Mouse (Mus musculus) spleen, adult 2 months (tissue): ENCODE results near the gene Ppp1r8. TPM values are rescaled to one million over a fixed set of nuclear protein-coding genes. Genes with fewer than 3 reads are reported as not detected.

Source experiments
- DNase-seq, 2 experiments: peaks; one replicate each; pipeline versions ENCODE4 v3.0.0 to v3.0.0-alpha.2; 2012 to 2021; ENCODE audit warnings: low spot score in 2 of 2, low read depth in 1 of 2
- H3K27ac ChIP-seq: fragments of 200-500 bp; 2 replicates; pipeline ENCODE4 v1.5.1; 2012; ENCODE audit warnings: low read length, inconsistent platforms; ENCODE audit not compliant: insufficient read depth
- H3K27me3 ChIP-seq: fragments of 200-500 bp; 2 replicates; pipeline ENCODE4 v1.6.1; 2012; ENCODE audit warnings: mild to moderate bottlenecking, moderate library complexity, low read length, inconsistent platforms; ENCODE audit not compliant: control insufficient read depth, insufficient read depth
- H3K36me3 ChIP-seq: fragments of 200-500 bp; 2 replicates; pipeline ENCODE4 v1.6.1; 2012; ENCODE audit warnings: mild to moderate bottlenecking, low read length, inconsistent platforms; ENCODE audit not compliant: control insufficient read depth, insufficient read depth
- H3K4me1 ChIP-seq: fragments of 200-500 bp; 2 replicates; pipeline ENCODE4 v1.6.1; 2011; ENCODE audit warnings: inconsistent platforms; ENCODE audit not compliant: control insufficient read depth, insufficient read depth, insufficient read length
- H3K4me3 ChIP-seq: fragments of 200-500 bp; 2 replicates; pipeline ENCODE4 v1.5.1; 2011; ENCODE audit warnings: mild to moderate bottlenecking, inconsistent platforms; ENCODE audit not compliant: insufficient read depth, insufficient read length; ENCODE audit errors: extremely low read depth
- CTCF ChIP-seq: fragments of 200-500 bp; IDR thresholded peaks from 2 replicates; pipeline ENCODE4 v1.5.1; 2011; ENCODE audit warnings: mild to moderate bottlenecking, inconsistent platforms; ENCODE audit not compliant: insufficient read depth, insufficient read length, insufficient replicate concordance; ENCODE audit errors: extremely low read depth
- POLR2A ChIP-seq: fragments of 200-500 bp; IDR thresholded peaks from 2 replicates; pipeline ENCODE4 v1.6.1; 2011; ENCODE audit warnings: low read depth, low read length, inconsistent platforms
- WGBS: fragments of 180-500 bp; shearing (Covaris S2); methylation state at CpG from one replicate; pipeline ENCODE4 v1.1.7; 2018; 5-methylcytosine and 5-hydroxymethylcytosine counted together
- polyA plus RNA-seq: library from polyadenylated mRNA; depleted of rRNA; stranded (reverse); fragments of >200 nt; gene quantifications from 2 replicates; pipeline ENCODE4 v1.2.3, GENCODE M21; 2012; rRNA removed

Ppp1r8 gene
- polyA plus RNA-seq: 21.3 and 25.0 TPM in 2 replicates

GRCm38 (mm10) chr4:132842970-132843704 is at the start of gene Ppp1r8:
TSS of gene Ppp1r8 (minus strand) at chr4:132843169.
- Histone ChIP-seq H3K4me3 (peak within 1 kb of the TSS; percentile 90), H3K27me3 (no peaks in the 10 kb centered on the region), H3K27ac (peak within 1 kb of the TSS; percentile 33; the same call in 1 of the 2 replicates), H3K36me3 (peaks cover 12% of the 10 kb centered on the region; the same call in 1 of the 2 replicates), H3K4me1 (no peaks in the 10 kb centered on the region)
- peak; percentile 83 to 86 for DNase-seq
- TF ChIP-seq CTCF (no peak), POLR2A (peak; percentile 96)
- 2% methylated on average over 40 of the region's 40 CpGs for WGBS

- Histone ChIP-seq H3K4me3 (peak overlapping the region; percentile 73), H3K36me3 (no peaks in the 10 kb centered on the region), H3K27ac (peak overlapping the region; percentile 44), H3K27me3 (no peaks in the 10 kb centered on the region), H3K4me1 (no peaks in the 10 kb centered on the region)
- no peak for TF ChIP-seq POLR2A
- TF ChIP-seq CTCF: no peak
- DNase-seq: no peak
- WGBS: 13% methylated on average over 9 of the region's 9 CpGs
These were observed 41.9 kb upstream of the Ppp1r8 start for GRCm38 (mm10) chr4:132884844-132885374.

- H3K4me1 ChIP-seq: no peaks in the 10 kb centered on the region
- under 1% methylated on average over 72 of the region's 72 CpGs for WGBS
- peak within 1 kb of the TSS; percentile 44 for H3K27ac ChIP-seq
- no peaks in the 10 kb centered on the region for H3K36me3 ChIP-seq
- peak within 1 kb of the TSS; percentile 73 for H3K4me3 ChIP-seq
- TF ChIP-seq CTCF (no peak), POLR2A (peak; percentile 63)
- DNase-seq: peak; percentile 41 to 76
- no peaks in the 10 kb centered on the region for H3K27me3 ChIP-seq
These were observed 41.3 kb upstream of the Ppp1r8 start, which contains the start of gene Stx12 for GRCm38 (mm10) chr4:132884064-132884843. TSS of gene Stx12 (minus strand) at chr4:132884509.

GRCm38 (mm10) chr4:132883561-132884063 is 40.6 kb upstream of the Ppp1r8 start:
- Histone ChIP-seq H3K36me3 (no peaks in the 10 kb centered on the region), H3K27me3 (no peaks in the 10 kb centered on the region), H3K27ac (peak overlapping the region; percentile 39), H3K4me3 (peak overlapping the region; percentile 73), H3K4me1 (no peaks in the 10 kb centered on the region)
- DNase-seq: peak in 1 of 2 experiments; percentile 19
- 2% methylated on average over 21 of the region's 21 CpGs for WGBS
- no peak for TF ChIP-seq CTCF
- TF ChIP-seq POLR2A: no peak

GRCm38 (mm10) chr4:132874363-132875097 is 31.6 kb upstream of the Ppp1r8 start:
- Histone ChIP-seq H3K27me3 (no peaks in the 10 kb centered on the region), H3K36me3 (peaks cover 7% of the 10 kb centered on the region), H3K27ac (no peak overlapping the region), H3K4me1 (no peaks in the 10 kb centered on the region; the same call in 1 of the 2 replicates), H3K4me3 (no peak overlapping the region)
- DNase-seq: no peak
- no peak for TF ChIP-seq CTCF
- no peak for TF ChIP-seq POLR2A
- WGBS: 92% methylated on average over 7 of the region's 7 CpGs
